Mouse (Mus musculus) embryonic fibroblast, embryonic 13.5 days (primary cell): ENCODE data around the gene Naa35.

Experiments
- CTCF ChIP-seq: IDR thresholded peaks from 2 replicates; pipeline ENCODE4 v1.5.1; 2011; ENCODE audit warnings: mild to moderate bottlenecking, control low read depth, low read length, moderate library complexity, borderline replicate concordance; ENCODE audit not compliant: insufficient read depth
- POLR2A ChIP-seq: IDR thresholded peaks from 2 replicates; pipeline ENCODE4 v1.6.1; 2011; ENCODE audit warnings: low read depth, mild to moderate bottlenecking, control low read depth, low read length, moderate library complexity

- no peak for TF ChIP-seq CTCF
- TF ChIP-seq POLR2A, result no peak
Observed at GRCm38 (mm10) chr13:59663939-59664712, 79.1 kb downstream of the Naa35 start.
